Mouse (Mus musculus) ES-CJ7 (cell line): ENCODE data around the gene Cpne8.
"Not testable (repeated sequence)": the region's sequence is repeated elsewhere in the genome, so short reads cannot be mapped to it uniquely, and the experiment has no call there.

ENCODE experiments used
- DNase-seq: peaks from one replicate; pipeline ENCODE4 v3.0.0; 2011; ENCODE audit warnings: low read depth, low spot score

Cpne8 gene

GRCm38 (mm10) chr15:90490186-90490585 is 189.0 kb downstream of the Cpne8 start:
- DNase-seq: no peak

GRCm38 (mm10) chr15:90470561-90470960 is 208.7 kb downstream of the Cpne8 start:
- not testable (repeated sequence) for DNase-seq

- DNase-seq: no peak
Observed at GRCm38 (mm10) chr15:90463281-90463680, 216.0 kb downstream of the Cpne8 start.

GRCm38 (mm10) chr15:90446076-90446475 is 233.2 kb downstream of the Cpne8 start:
- no peak for DNase-seq
